Mouse (Mus musculus) telencephalon, adult 2 months (tissue): ENCODE data around the gene Ncor2.

Experiments
- DNase-seq: peaks from one replicate; pipeline ENCODE4 v3.0.0-alpha.2; 2011; ENCODE audit warnings: low read depth, low spot score

The Ncor2 gene

DNA sequence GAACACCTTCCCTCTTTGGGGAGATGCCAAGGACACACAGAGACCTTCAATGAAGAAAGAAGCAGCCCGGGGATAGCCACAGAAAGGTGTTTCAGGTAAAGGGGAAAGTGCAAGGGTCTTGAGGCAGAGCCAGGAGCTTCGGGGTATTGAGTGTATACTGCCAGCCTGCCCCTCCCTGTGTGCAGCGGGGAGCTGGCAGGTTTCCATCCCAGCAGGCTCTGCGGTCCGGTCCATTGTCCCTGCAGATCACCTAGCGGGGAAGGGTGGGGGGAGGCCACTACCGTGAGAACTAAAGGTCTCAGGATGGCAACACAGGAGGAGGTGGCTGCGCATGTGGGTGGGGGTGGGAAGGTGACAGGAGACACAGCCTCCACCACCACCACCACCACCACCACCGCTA lies 12.6 kb upstream of the Ncor2 start:
- no peak for DNase-seq

DNA sequence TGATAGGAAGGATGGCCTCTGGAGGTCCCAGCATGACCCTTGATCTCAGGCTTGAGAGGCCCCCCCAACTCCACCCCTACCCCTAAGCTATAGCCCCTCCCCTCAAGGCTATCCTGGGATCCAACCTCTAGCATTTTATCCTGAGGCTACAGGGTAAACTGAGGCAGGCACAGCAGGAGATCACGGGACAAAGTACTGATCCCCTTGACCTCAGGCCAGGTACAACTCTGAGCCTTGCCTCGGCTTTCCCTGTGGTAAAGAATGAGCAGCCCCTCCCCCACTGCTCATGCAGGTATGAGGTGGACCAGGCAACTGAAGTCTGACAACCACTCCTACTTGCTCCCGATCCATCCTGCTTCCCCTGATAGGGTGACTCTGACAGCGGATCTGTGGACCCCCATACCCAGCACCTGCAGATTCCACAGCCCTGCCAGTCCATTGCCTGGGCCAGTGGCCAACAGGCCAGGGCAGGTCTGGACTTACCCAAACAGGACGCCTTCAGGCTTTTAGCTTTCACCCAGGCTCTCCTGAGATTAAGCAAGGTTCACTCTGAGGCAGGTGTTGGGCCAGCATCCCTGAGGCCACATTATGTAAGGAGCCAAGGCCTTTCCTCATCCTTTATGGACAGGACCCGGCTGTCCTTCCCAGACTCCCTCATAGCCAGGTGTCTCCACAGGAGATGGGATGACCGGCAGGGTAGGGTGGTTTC lies 11.2 kb upstream of the Ncor2 start:
- no peak for DNase-seq

DNA sequence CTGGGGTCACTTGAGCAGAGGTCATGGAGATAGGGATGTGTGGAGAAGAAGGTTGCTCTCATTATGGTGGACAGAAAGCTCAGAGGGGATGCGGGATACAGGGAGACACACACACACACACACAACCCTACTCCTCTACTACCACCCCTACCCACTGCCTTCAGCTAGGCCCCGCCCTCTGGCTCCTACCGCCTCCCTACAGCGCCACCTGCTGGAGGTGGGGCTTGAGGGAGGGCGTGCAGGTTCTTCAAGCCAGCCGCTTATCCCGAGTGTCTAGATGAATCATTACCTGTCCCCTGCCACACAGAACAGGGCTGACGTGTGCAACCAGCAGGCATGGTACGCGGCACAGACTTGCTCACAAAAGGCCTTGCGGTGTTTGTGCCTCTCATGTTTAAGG lies 10.6 kb upstream of the Ncor2 start:
- no peak for DNase-seq

DNA sequence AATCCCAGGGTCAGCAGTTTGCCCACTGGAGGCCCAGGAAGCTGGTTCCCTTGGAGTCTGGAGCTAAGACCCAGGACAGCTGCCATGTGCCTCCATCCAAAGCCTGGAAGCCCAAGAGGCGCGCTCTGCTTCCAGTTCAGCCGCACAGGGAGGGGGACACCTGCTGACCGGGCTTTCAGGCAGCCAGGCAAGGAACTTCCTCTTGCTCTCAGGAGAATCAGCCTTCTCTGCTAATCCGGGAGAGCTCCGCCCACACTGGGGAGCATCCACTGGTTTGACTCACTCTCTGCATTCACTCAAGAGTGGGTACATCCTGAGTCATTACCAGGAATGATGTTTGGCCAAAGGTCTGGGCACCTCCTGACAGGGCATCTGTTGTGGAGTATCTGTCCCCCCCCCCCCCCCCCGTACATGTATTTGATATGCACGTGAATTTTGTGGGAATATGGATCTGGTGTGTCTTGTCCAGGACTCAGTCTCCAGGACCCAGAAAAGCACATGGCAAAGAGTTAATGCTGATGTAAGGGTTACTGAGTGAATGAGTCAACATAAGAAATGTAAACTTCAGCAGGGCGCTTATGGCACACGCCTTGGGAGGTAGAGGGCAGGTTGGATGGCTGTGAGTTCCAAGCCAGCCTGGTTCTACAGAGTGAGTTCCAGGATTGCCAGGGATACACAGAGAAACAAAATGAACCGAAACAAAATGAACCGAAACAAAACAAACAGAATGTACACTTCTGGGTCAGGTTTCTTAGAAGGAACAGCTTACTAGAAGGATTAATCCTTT lies 10.0 kb upstream of the Ncor2 start:
- DNase-seq: peak; percentile 48

DNA sequence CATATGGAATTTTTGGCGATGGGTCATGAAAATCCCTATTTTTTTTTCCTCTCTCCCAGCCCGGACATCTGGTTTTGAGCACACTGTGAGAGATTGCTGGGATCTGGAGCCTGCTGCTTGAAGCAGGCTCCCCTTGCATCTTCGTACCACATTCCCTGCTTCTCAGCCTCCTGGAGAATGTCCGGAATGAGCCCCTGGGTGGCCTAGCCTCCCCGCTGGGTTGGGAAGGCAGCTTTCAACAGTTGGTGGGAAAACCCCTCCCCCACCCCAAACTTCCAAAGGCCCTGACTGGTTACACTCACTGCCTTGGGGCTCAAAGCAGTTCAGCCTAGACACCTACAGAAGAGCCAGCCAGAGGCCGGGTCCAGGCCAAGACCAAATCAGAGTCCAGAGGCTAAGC lies 5.8 kb upstream of the Ncor2 start:
- DNase-seq: no peak

DNA sequence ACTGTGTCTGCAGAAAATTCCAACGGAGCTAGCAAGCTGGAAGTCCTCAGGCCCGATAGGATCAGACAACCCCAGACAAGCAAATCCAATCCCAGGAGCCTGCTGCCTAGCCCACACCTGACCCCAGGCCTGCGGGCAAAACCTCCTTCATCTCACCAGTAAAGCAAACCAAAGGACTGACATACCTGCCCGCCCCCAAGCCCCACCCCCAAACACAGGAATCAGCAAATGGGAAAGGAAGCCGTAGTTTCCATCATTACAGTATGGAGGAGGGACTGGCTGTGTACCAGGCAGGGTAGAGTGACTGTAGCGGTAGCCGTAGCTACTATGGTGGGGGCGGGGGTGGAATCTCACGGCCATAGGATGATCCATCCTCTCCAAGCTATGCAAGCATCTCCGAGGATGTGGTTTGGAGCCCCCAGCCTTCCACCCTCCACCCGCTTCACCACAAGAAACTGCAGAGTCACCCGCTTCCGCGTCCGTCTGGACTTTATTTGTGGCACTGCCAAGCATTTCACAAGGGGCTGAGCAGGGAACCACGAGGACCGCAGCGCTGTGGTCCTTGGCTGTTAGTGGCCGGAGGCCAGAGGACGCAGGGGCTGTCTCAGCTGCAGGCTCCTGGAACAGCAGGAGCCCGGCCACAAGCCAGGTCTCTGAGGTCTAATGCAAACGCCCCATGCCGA lies 4.4 kb upstream of the Ncor2 start:
- no peak for DNase-seq

DNA sequence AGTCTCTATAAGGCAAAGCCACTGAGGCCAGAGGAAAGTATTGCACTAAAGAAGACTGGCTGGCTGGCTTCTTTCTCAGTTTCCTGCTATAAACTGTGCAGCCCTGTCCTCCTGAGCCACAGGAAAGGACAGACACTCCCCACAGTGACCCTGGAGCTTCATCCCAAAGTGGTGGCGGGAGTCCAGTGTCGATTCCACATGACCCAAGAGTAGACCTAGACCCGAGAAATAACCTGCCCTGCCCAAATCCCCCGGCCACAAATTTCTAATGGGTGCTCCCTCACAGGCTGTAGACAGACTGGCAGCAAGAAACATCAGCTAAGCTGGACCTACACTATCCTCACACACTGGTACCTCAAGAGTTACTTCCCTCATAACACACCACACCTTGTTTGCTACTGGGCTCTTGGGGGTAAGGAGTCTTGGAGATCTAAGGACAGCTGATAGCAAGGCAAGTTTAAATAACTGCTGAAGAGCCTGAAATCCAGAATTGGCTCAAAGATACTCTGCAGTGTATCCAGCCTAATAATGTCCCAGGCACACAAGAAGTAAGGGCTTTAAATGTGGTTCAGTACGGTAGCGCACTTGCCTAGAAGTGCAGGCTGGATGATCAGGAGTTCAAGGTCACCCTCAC lies 1.7 kb upstream of the Ncor2 start:
- no peak for DNase-seq

DNA sequence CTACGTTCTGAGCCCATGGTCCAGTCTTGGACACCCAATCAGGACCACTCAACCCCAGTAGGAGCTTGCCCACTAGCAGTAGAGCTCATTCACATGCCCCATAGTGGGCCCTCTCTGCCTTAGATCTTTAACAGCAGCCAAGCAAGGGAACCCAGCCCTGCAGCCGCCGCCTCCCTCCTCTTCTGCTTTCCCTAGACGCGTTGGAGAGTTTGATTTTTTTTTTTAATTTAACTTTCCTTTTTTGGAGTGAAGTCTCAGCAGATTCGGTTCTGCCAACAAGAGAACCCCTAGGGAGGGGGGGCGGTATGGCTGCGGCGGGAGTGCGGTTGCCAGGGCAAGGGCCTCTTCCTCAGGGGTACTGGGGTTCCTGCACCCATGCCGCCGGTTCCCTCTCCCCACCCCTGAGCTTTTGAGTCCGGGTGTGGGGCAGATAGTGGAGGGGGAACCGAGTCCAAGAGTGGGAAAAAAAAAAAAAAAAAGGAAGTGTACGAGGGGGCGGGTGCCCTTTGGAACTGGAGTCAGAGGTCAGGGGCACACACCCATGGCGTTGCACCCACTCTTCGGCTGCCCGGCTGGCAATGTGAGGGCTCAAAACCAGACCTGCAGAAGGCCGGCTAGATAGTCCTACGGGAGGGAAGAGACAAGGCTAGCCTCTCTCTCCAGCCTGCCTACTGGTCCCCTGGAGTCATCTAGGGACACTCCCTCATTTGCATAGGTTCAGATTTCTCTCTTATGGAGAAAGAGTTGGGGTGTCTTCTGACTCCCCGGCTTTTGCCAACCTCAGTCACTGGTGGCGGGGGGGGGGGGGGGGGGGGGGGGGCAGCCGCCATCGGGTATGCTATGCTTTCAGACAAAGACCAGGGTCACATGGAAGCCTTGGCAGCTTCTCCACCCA lies 963 bp upstream of the Ncor2 start:
- no peak for DNase-seq

DNA sequence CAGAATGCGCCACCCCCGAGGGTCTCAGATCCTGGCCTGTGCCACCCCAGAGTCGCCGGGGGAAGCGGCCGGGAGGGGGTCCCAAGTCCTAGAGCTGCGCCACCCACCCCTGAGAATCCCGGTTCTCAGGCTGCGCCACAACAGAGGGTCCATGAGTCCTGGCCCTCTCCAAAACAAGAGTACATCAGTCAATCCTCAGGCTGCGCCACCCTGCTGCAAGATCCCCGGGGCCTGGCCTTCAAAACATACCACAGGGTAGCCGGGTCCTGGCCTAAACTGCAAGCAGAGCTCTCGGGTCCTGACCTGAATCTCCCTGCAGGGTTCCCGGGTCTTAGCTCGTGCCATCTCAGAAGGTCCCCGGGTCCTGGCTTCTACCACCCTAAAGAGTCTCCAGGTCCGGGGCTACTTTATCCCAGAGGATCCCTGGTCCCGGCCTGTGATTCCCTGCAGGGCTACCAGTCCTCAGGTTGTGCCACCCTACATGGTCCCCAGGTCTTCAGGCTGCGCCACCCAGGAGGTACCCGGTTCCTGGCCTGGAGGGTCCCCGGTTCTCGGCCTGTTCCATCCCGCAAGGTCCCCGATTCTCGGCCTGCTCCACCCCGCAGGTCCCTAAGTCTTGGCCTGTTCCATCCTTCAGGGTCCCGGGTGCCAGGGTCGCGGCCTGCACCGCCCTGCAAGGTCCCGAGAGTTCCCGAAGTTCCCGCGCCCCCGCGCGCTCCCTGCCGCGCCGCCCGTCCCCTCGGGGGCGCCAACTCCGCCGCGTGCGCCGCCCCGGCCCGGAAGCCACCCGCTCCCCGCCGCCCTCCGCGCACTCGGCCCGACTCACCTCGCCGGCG lies 630 bp downstream of the Ncor2 start:
- no peak for DNase-seq

DNA sequence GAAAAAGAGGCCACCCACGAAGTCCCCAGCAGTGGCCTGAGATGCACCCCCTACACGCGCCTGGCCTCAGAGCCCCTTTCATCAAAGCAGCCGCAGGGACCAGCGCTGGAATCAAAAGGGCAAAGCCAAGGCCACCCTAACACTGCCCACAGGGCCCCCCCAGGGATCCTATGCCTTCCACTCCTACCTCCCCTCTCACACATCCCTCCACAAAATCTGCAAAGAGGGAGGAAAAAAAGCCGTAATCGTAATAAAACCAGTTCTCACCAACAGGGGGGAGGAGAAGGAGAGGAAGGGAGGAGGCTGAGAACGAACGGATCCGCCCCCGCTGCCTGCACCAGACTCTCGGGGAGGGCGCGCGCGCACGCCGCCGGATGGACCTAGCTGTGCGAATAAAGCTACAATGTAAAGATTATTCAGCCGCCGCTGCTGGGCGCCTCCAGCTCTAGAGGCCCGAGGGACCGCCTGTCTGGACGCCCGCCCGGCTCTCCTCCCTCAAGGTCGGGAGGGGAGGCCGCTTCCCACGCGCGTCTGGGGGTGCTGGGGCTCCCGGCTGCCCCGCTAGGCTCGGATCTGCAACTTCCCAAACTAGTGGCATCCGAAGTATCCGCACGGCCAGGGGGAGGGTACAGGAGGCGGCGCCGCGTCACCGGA lies 1.4 kb downstream of the Ncor2 start:
- DNase-seq: peak; percentile 78

DNA sequence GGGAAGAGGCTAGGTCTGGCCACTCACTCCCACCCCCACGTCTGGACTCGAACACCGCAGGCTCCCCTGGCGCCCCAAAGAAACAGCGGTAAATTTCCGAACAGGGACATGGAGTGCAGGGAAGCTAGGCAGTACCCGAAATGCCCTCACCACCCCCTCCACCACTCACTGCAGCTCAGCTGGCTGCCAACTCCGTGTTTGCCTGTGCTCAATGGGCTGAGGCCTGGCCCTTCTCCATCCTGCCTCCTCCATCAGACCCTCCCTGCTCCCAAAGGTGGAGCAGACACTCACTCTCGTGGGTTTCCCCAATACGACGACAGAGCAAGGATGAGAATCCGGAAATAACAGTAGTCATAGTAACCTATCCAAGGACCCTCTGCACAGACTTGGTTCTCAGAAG lies 2.2 kb downstream of the Ncor2 start:
- DNase-seq: no peak

DNA sequence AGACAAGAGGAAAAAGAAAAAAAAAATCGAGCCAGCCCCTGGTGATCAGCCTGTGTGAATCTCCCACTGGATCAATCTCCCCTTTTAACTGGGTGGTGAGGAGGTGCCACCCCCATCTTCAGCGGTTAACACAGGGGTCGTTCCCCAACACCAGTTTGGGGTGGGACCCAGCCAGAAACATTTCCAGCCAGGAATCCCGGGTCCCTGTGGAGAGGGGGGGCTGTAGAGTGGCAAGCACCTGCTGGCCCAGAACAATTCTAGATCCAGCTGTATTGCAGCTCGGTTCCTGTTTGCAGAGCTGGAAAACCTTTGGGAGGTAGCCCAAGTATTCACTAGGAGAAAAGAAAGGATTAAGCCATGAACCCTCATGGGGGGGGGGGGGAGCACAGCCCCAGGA lies 2.7 kb downstream of the Ncor2 start:
- DNase-seq: no peak

DNA sequence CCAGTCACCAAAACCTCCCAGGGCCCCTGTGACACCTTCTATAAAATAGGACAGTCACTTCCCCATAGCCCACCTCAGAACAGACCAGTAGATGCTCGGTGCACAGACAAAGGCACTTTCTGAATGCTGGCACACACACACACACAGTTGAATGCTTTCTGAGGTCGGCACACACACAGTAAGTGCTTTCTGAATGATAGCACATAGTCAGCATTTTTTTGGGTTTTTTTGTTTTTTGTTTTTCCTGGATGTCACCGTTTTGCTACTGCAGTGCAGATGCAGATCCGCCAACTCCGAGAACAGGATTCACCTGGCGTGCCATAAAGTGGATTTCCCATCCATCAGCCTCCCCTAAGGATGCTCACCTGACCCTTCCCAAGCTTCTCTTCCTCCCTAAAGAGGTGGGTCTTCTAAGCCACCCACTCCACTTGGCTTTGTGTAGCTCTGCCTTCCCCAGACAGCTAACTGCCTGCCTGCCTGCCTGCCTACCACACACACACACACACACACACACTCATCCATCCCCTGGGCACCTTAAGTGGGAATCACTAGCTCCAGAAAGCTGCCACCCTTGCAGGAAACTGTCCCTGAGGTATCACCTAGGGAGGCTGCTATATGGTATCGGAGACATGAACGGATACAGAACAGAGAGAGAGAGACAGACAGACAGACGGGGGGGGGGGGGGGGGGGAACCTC lies 3.2 kb downstream of the Ncor2 start:
- DNase-seq: no peak

DNA sequence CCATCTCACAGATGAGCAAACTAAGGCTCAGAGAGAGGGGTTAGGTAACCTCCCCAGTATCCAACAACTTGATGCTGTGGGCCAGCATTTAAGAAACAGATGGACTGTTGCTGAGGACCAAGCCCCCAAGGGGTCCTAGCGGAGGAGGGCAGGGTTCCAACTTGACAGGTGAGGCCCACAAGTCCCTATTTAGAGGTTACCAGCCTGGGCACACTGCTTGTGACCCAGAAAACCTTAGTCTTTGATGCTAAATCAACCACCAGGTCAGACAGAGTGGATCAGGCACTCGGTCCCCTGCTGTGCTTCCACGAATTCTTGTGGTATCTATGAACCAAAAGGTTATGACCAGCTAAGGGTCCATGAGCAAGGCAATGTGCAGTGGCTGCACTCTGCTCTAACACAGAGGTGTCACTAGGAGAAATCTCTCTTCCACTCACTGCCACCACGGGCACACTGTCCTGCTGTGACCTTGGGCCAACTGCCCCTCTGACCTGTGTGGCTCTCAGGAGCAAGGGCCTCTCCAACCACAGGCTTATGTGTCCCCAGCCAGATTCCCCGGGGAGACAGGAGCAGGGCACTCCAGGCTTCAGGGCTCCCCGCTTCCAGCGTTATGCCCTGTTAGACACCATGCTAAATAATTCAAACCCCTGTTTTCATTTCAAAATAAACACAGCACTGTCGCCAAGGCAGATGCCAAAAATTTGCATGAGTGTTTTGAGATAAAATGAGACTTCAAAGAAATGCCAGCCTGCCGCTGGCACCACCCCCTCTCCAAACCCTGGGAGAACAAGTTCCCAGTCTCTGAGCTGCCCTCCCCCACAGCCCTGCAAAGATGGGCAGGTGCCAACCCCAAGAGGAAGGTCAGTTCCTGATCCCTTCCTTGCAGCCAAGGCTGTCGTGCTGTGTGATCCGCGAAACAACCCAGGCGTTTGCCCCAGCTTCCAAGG lies 4.0 kb downstream of the Ncor2 start:
- no peak for DNase-seq

DNA sequence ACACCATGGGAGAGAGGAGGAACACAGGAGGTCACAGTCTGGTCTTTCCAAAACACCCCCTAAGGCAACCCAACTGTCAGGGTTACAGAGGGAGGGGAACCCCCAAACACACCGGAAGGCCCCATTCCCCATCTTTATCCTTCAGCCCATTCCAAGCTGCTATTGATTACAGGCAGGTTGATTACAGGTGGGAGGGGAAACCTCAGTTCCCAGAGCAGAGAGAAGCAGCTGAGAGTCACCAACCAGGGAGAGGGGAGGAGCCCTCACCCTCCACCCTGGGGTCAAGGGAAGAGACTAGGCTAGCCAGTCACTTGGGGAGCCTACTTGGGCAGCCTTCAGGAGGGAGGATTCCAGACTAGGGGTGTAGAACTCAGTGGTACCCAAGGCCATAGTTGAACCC lies 5.2 kb downstream of the Ncor2 start:
- no peak for DNase-seq

DNA sequence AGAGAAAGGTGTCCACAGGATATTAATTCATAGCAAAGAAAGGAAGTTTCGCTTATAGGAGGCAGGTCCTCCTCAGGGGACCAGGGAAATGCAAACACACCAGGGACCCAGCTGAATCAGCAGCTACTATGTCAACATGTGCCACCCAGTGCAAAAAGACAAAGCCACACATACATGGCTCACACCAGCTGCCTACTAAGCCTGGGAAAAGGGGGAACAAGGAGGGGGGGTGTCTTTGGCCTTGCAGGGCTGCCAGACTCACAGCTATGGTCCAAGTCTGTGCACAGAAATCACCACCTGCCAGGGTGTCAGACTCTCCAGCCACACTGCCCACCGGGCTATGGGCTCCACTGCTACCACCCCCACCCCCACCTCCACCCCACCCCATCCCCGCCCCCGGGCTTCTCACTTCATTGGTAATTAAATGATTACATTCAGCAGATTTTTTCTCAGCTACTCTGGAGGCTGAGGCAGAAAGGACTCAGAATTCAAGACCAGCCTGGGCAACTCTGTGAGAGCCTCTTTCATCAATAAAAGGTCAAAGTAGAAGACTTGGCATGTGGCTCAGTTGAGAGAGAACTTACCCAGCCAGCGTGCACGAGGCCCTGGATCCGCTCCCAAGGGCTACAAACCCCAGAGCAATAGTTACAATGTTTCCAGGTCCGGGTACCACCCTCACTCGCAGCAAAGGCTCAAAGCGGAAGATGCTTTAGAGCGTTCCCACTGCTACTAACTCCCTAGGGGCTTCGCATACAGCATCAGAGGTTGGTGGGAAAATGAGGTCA lies 6.0 kb downstream of the Ncor2 start:
- DNase-seq: no peak

DNA sequence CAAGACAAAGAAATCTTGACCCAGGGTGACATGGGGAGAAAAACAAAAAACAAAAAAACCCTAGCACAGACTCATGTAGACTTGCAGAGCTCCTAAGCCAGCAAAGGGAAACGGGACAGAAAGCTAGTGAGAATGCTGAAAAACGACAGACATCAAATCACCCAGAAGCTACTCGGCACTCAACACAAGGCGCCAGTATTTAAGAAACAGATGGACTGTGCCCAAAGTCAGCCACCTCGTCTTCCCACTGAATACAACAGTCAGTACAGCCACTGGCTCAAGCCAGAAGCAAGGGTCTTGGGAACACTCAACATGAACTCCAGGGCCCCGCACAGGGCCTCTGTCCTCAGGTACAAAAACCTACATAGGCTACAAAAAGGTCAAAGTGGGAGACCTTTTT lies 7.8 kb downstream of the Ncor2 start:
- DNase-seq: no peak
